Mouse (Mus musculus): ENCODE measurements around the gene D930020B18Rik.

GRCm38 (mm10) chr10:121718896-121719585, 77.7 kb downstream of the D930020B18Rik start:
- TF ChIP-seq CTCF (IDR thresholded peaks at IDR 0.05; ENCODE audit: low read depth) (no peak), EP300 (optimal IDR thresholded peaks at IDR 0.05) (no peak)

Measured in stomach, postnatal 0 days (tissue).